Mouse (Mus musculus): ENCODE measurements around the gene Ccdc78.

GRCm38 (mm10) chr17:25808028-25808427, 21.6 kb downstream of the Ccdc78 start:
- no peak for TF ChIP-seq CTCF (IDR thresholded peaks at IDR 0.05; ENCODE audit: low read depth)
- no peak for TF ChIP-seq EP300 (optimal IDR thresholded peaks at IDR 0.05)
